Mouse (Mus musculus) lung, adult 2 months (tissue): ENCODE data around the gene Taf3.

Experiments used
- CTCF ChIP-seq: fragments of 200-500 bp; IDR thresholded peaks from 2 replicates; pipeline ENCODE4 v1.5.1; 2011; ENCODE audit warnings: mild to moderate bottlenecking, low read length, control low read depth; ENCODE audit not compliant: insufficient read depth
- POLR2A ChIP-seq: fragments of 200-500 bp; IDR thresholded peaks from 2 replicates; pipeline ENCODE4 v1.6.1; 2011; ENCODE audit warnings: low read depth, mild to moderate bottlenecking, control low read depth, low read length, borderline replicate concordance; ENCODE audit errors: extremely low read depth

- no peak for TF ChIP-seq CTCF
- no peak for TF ChIP-seq POLR2A
Observed at GRCm38 (mm10) chr2:9926194-9926904, 122.0 kb downstream of the Taf3 start.
